Mouse (Mus musculus) lung, postnatal 0 days (tissue): ENCODE measurements around the gene Cacna2d3.

Source experiments
- CTCF ChIP-seq: IDR thresholded peaks from 2 replicates; pipeline ENCODE4 v1.5.1; 2016; ENCODE audit warnings: antibody characterized with exemption, mild to moderate bottlenecking
- EP300 ChIP-seq: IDR thresholded peaks from 2 replicates; pipeline ENCODE4 v1.6.1; 2016; ENCODE audit warnings: antibody characterized with exemption, mild to moderate bottlenecking, control low read depth

DNA sequence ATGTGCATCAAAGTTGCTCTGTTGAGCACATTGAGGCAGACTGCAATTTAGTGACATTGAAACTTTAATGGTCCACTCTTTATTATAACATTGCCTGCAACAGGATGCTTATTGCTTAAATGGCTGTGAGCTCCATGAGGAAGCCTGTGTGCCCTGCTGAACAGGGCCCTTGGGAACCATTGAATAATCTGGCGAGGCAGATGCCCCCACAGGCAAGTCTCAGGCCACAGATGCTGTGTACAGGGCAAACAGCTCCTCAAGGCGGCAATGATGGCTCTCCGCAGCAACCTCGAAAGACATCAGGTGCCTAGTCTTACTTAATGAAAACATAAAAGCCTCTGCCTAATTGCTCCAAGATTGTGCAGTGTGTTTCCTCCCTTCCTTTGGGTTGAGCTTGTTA is 371.0 kb downstream of the Cacna2d3 start:
- TF ChIP-seq CTCF (no peak), EP300 (no peak)
